Mouse (Mus musculus): ENCODE results near the gene Map3k5.

GRCm38 (mm10) chr10:20006333-20007093 is 72.2 kb downstream of the Map3k5 start:
- TF ChIP-seq CTCF (IDR thresholded peaks at IDR 0.05; ENCODE audit: control insufficient read depth, insufficient read depth, insufficient replicate concordance, low read depth, low read length) (no peak), POLR2A (IDR thresholded peaks at IDR 0.05; ENCODE audit: control insufficient read depth, low read depth, low read length) (no peak)

Measured in testis, adult 2 months (tissue).